Mouse (Mus musculus): ENCODE results near the gene Lmx1b.

GRCm38 (mm10) chr2:33633955-33634354 is 6.4 kb downstream of the Lmx1b start:
- TF ChIP-seq POLR2A (IDR thresholded peaks at IDR 0.05; ENCODE audit: low read depth, low read length) (no peak), CTCF (IDR thresholded peaks at IDR 0.05; ENCODE audit: extremely low read depth, insufficient read depth, insufficient read length, insufficient replicate concordance) (no peak)
